Mouse (Mus musculus) forebrain, embryonic 10.5 days (tissue): ENCODE results near the gene Krtcap3. TPM values are rescaled to one million over a fixed set of nuclear protein-coding genes. Genes with fewer than 3 reads are reported as not detected.

Experiments used
- DNase-seq: peaks from one replicate; pipeline ENCODE4 v3.0.0-alpha.2; 2017; ENCODE audit warnings: low spot score; ENCODE audit errors: extremely low spot score
- H3K27ac ChIP-seq: fragments of 300-500 bp; sonication (generic); 2 replicates; pipeline ENCODE4 v1.5.1; 2016; ENCODE audit warnings: mild to moderate bottlenecking
- H3K27me3 ChIP-seq: fragments of 300-500 bp; sonication (generic); 2 replicates; pipeline ENCODE4 v1.6.1; 2016; ENCODE audit warnings: mild to moderate bottlenecking; ENCODE audit not compliant: poor library complexity, severe bottlenecking
- H3K36me3 ChIP-seq: fragments of 300-500 bp; sonication (generic); replicated peaks from 2 replicates; pipeline ENCODE4 v1.6.1; 2016; ENCODE audit warnings: mild to moderate bottlenecking, moderate library complexity
- H3K4me1 ChIP-seq: fragments of 300-500 bp; sonication (generic); 2 replicates; pipeline ENCODE4 v1.6.1; 2016
- H3K4me3 ChIP-seq: fragments of 300-500 bp; sonication (generic); 2 replicates; pipeline ENCODE4 v1.5.1; 2016; ENCODE audit warnings: mild to moderate bottlenecking, moderate library complexity
- H3K9me3 ChIP-seq: fragments of 300-500 bp; sonication (generic); 2 replicates; pipeline ENCODE4 v1.6.1; 2016; ENCODE audit warnings: mild to moderate bottlenecking, moderate library complexity
- WGBS: fragments of 180-500 bp; shearing (Covaris S2); methylation state at CpG from one replicate; pipeline ENCODE4 v1.1.7; 2016; 5-methylcytosine and 5-hydroxymethylcytosine counted together
- polyA plus RNA-seq: library from polyadenylated mRNA; unstranded; fragments of >200 nt; fragmentation: Nextera tagmentation; extraction: Ambion mirVana; gene quantifications from 2 replicates; pipeline ENCODE4 v1.2.1, GENCODE M21; 2016

The Krtcap3 gene
- polyA plus RNA-seq, 1 experiment from 2014 or later: 8.6 TPM

GRCm38 (mm10) chr5:31295606-31296141 lies 44.2 kb downstream of the Krtcap3 start, which contains the start of gene Fndc4:
Gene Fndc4, minus strand, starts transcription at chr5:31296080.
- Histone ChIP-seq H3K4me1 (peaks cover 46% of the 10 kb centered on the region), H3K27me3 (no peaks in the 10 kb centered on the region), H3K36me3 (peaks cover 24% of the 10 kb centered on the region), H3K4me3 (peak within 1 kb of the TSS; percentile 95), H3K27ac (peak within 1 kb of the TSS; percentile 95), H3K9me3 (no peaks in the 10 kb centered on the region)
- peak; percentile 74 for DNase-seq
- WGBS: under 1% methylated on average over 46 of the region's 46 CpGs

GRCm38 (mm10) chr5:31297047-31297757 lies 45.7 kb downstream of the Krtcap3 start, which contains the start of gene Gckr:
Gene Gckr, plus strand, starts transcription at chr5:31297443.
- Histone ChIP-seq H3K36me3 (peaks cover 24% of the 10 kb centered on the region), H3K27me3 (no peaks in the 10 kb centered on the region), H3K4me3 (peak within 1 kb of the TSS; percentile 95), H3K9me3 (no peaks in the 10 kb centered on the region), H3K4me1 (peaks cover 37% of the 10 kb centered on the region), H3K27ac (peak within 1 kb of the TSS; percentile 95)
- 85% methylated on average over 13 of the region's 13 CpGs for WGBS
- DNase-seq: no peak

- Histone ChIP-seq H3K4me3 (no peak overlapping the region), H3K27ac (no peak overlapping the region), H3K27me3 (no peaks in the 10 kb centered on the region), H3K36me3 (peaks cover 16% of the 10 kb centered on the region), H3K4me1 (peaks cover 34% of the 10 kb centered on the region), H3K9me3 (no peaks in the 10 kb centered on the region)
- DNase-seq: no peak
- WGBS: 88% methylated on average over 3 of the region's 3 CpGs
Measured at GRCm38 (mm10) chr5:31297981-31298380, 46.5 kb downstream of the Krtcap3 start.

- DNase-seq: no peak
- H3K9me3 ChIP-seq: no peaks in the 10 kb centered on the region
- H3K27me3 ChIP-seq: no peaks in the 10 kb centered on the region
- H3K36me3 ChIP-seq: peaks cover 11% of the 10 kb centered on the region
- H3K4me3 ChIP-seq: no peak overlapping the region
- 63% methylated on average over 2 of the region's 2 CpGs for WGBS
- peaks cover 30% of the 10 kb centered on the region for H3K4me1 ChIP-seq
- no peak overlapping the region for H3K27ac ChIP-seq
Measured at GRCm38 (mm10) chr5:31298486-31298885, 47.0 kb downstream of the Krtcap3 start.

GRCm38 (mm10) chr5:31301866-31302265 lies 50.4 kb downstream of the Krtcap3 start:
- no peak for DNase-seq
- Histone ChIP-seq H3K4me1 (0 out of 2 replicates have a peak, but pooled peaks cover 3% of the 10 kb centered on the region), H3K9me3 (no peaks in the 10 kb centered on the region), H3K27me3 (no peaks in the 10 kb centered on the region), H3K4me3 (no peak overlapping the region), H3K27ac (no peak overlapping the region), H3K36me3 (no peaks in the 10 kb centered on the region)
- WGBS: 79% methylated on average over 8 of the region's 8 CpGs

Other genes with a start within 250 kb of the Krtcap3 start
- gene Atraid, start 203.4 kb upstream of the Krtcap3 start, polyA plus RNA-seq: 71.5 and 74.8 TPM in 2 replicates
- 10.7 and 12.7 TPM in 2 replicates for gene Slc5a6, start 202.8 kb upstream of the Krtcap3 start, polyA plus RNA-seq
- 76.4 and 79.3 TPM in 2 replicates for gene Cad, start 196.9 kb upstream of the Krtcap3 start, polyA plus RNA-seq
- gene Dnajc5g, start 145.4 kb upstream of the Krtcap3 start, polyA plus RNA-seq: not detected in 2 replicates
- gene Slc30a3, start 143.5 kb upstream of the Krtcap3 start, polyA plus RNA-seq: 0.32 and 0.39 TPM in 2 replicates
- gene Trim54, start 135.0 kb upstream of the Krtcap3 start, polyA plus RNA-seq: 0.11 TPM in 1 of 2 replicates, not detected in the other
- gene Ucn, start 112.9 kb upstream of the Krtcap3 start, polyA plus RNA-seq: not detected in 2 replicates
- gene Mpv17, start 97.4 kb upstream of the Krtcap3 start, polyA plus RNA-seq: 60.4 and 63.8 TPM in 2 replicates
- gene Gm29609, start 71.8 kb upstream of the Krtcap3 start, polyA plus RNA-seq: 1.4 and 1.6 TPM in 2 replicates
- 132 and 136 TPM in 2 replicates for gene Gtf3c2, start 71.5 kb upstream of the Krtcap3 start, polyA plus RNA-seq
- 132 and 133 TPM in 2 replicates for gene Snx17, start 58.5 kb upstream of the Krtcap3 start, polyA plus RNA-seq
- 85.4 and 91.7 TPM in 2 replicates for gene Eif2b4, start 58.3 kb upstream of the Krtcap3 start, polyA plus RNA-seq
- gene Zfp513, start 49.4 kb upstream of the Krtcap3 start, polyA plus RNA-seq: 8.5 and 9.0 TPM in 2 replicates
- 218 TPM in 2 replicates for gene Ppm1g, start 31.0 kb upstream of the Krtcap3 start, polyA plus RNA-seq
- gene Nrbp1, start 10.8 kb upstream of the Krtcap3 start, polyA plus RNA-seq: 136 and 143 TPM in 2 replicates
- 0.29 and 0.31 TPM in 2 replicates for gene Gm9970, start 10.5 kb upstream of the Krtcap3 start, polyA plus RNA-seq
- gene Ift172, start 39.4 kb downstream of the Krtcap3 start, polyA plus RNA-seq: 37.1 and 37.2 TPM in 2 replicates
- gene Fndc4, start 44.4 kb downstream of the Krtcap3 start, polyA plus RNA-seq: 46.6 and 48.7 TPM in 2 replicates
- 0.30 and 0.37 TPM in 2 replicates for gene Gckr, start 45.8 kb downstream of the Krtcap3 start, polyA plus RNA-seq
- gene Zfp512, start 200.7 kb downstream of the Krtcap3 start, polyA plus RNA-seq: 78.9 and 82.9 TPM in 2 replicates
- gene 4930548H24Rik, start 234.0 kb downstream of the Krtcap3 start, polyA plus RNA-seq: 0.09 TPM in 2 replicates
- gene Gpn1, start 243.1 kb downstream of the Krtcap3 start, polyA plus RNA-seq: 108 and 111 TPM in 2 replicates